Mouse (Mus musculus): ENCODE measurements around the gene Spdef. TPM values are rescaled to one million over a fixed set of nuclear protein-coding genes. Genes with fewer than 3 reads are reported as not detected.

Spdef gene
- polyA plus RNA-seq, 1 experiment from 2014 or later, result 0.94 TPM

GRCm38 (mm10) chr17:27762884-27763283, 34.1 kb upstream of the Spdef start:
- Histone ChIP-seq H3K27me3 (ENCODE audit: control insufficient read depth, insufficient read depth, low read length) (no peaks in the 10 kb centered on the region), H3K36me3 (replicated peaks; ENCODE audit: control insufficient read depth, insufficient read depth) (peaks cover 27% of the 10 kb centered on the region), H3K4me1 (replicated peaks; ENCODE audit: control insufficient read depth, insufficient read depth, low read length) (peaks cover 7% of the 10 kb centered on the region; the same call in 1 of the 2 replicates), H3K4me2 (replicated peaks) (no peak overlapping the region), H3K9ac (no peak overlapping the region), H3K9me3 (ENCODE audit: control insufficient read depth, low read length) (no peaks in the 10 kb centered on the region), H3K27ac (no peak overlapping the region), H3K4me3 (replicated peaks; ENCODE audit: low read length) (no peak overlapping the region)
- 95% methylated on average over 11 of the region's 11 CpGs for WGBS
- ATAC-seq (ENCODE audit: low FRiP score), result no peak
- no peak for DNase-seq (ENCODE audit: low spot score)

GRCm38 (mm10) chr17:27761639-27762336, 33.0 kb upstream of the Spdef start:
- H3K4me2 ChIP-seq (replicated peaks), result no peak overlapping the region
- H3K4me3 ChIP-seq (replicated peaks; ENCODE audit: low read length), result no peak overlapping the region
- H3K9ac ChIP-seq, result no peak overlapping the region
- peak; percentile 81 for ATAC-seq (ENCODE audit: low FRiP score)
- WGBS, result 30% methylated on average over 9 of the region's 9 CpGs
- DNase-seq (ENCODE audit: low spot score), result peak; percentile 81
- H3K27me3 ChIP-seq (ENCODE audit: control insufficient read depth, insufficient read depth, low read length), result no peaks in the 10 kb centered on the region
- no peaks in the 10 kb centered on the region for H3K9me3 ChIP-seq (ENCODE audit: control insufficient read depth, low read length)
- peaks cover 7% of the 10 kb centered on the region; the same call in 1 of the 2 replicates for H3K4me1 ChIP-seq (replicated peaks; ENCODE audit: control insufficient read depth, insufficient read depth, low read length)
- H3K27ac ChIP-seq, result no peak overlapping the region
- H3K36me3 ChIP-seq (replicated peaks; ENCODE audit: control insufficient read depth, insufficient read depth), result peaks cover 23% of the 10 kb centered on the region

GRCm38 (mm10) chr17:27760169-27760568, 31.4 kb upstream of the Spdef start:
- Histone ChIP-seq H3K9ac (0 out of 2 replicates have a peak overlapping the region, but pooled peaks have one; percentile 3), H3K4me3 (replicated peaks; ENCODE audit: low read length) (no peak overlapping the region), H3K9me3 (ENCODE audit: control insufficient read depth, low read length) (no peaks in the 10 kb centered on the region), H3K36me3 (replicated peaks; ENCODE audit: control insufficient read depth, insufficient read depth) (peaks cover 9% of the 10 kb centered on the region), H3K4me1 (replicated peaks; ENCODE audit: control insufficient read depth, insufficient read depth, low read length) (peaks cover 7% of the 10 kb centered on the region; the same call in 1 of the 2 replicates), H3K4me2 (replicated peaks) (no peak overlapping the region), H3K27ac (no peak overlapping the region; the same call in 1 of the 2 replicates), H3K27me3 (ENCODE audit: control insufficient read depth, insufficient read depth, low read length) (no peaks in the 10 kb centered on the region)
- ATAC-seq (ENCODE audit: low FRiP score), result no peak
- 80% methylated on average over 6 of the region's 6 CpGs for WGBS
- no peak for DNase-seq (ENCODE audit: low spot score)

GRCm38 (mm10) chr17:27751314-27752202, 22.8 kb upstream of the Spdef start:
- Histone ChIP-seq H3K36me3 (replicated peaks; ENCODE audit: control insufficient read depth, insufficient read depth) (peaks cover 19% of the 10 kb centered on the region), H3K9me3 (ENCODE audit: control insufficient read depth, low read length) (no peaks in the 10 kb centered on the region), H3K27me3 (ENCODE audit: control insufficient read depth, insufficient read depth, low read length) (no peaks in the 10 kb centered on the region), H3K27ac (no peak overlapping the region), H3K4me3 (replicated peaks; ENCODE audit: low read length) (no peak overlapping the region), H3K4me2 (replicated peaks) (no peak overlapping the region), H3K4me1 (replicated peaks; ENCODE audit: control insufficient read depth, insufficient read depth, low read length) (no peaks in the 10 kb centered on the region), H3K9ac (no peak overlapping the region)
- no peak for DNase-seq (ENCODE audit: low spot score)
- WGBS, result 90% methylated on average over 8 of the region's 8 CpGs
- no peak for ATAC-seq (ENCODE audit: low FRiP score)

GRCm38 (mm10) chr17:27750451-27750942, 21.7 kb upstream of the Spdef start:
- ATAC-seq (ENCODE audit: low FRiP score), result no peak

GRCm38 (mm10) chr17:27748123-27748522, 19.4 kb upstream of the Spdef start:
- H3K4me3 ChIP-seq (replicated peaks; ENCODE audit: low read length), result no peak overlapping the region
- WGBS, result 89% methylated on average over 2 of the region's 2 CpGs
- H3K9me3 ChIP-seq (ENCODE audit: control insufficient read depth, low read length), result no peaks in the 10 kb centered on the region
- ATAC-seq (ENCODE audit: low FRiP score), result no peak
- H3K4me2 ChIP-seq (replicated peaks), result no peak overlapping the region
- H3K36me3 ChIP-seq (replicated peaks; ENCODE audit: control insufficient read depth, insufficient read depth), result peaks cover 13% of the 10 kb centered on the region
- no peaks in the 10 kb centered on the region for H3K27me3 ChIP-seq (ENCODE audit: control insufficient read depth, insufficient read depth, low read length)
- no peak for DNase-seq (ENCODE audit: low spot score)
- no peak overlapping the region for H3K27ac ChIP-seq
- no peaks in the 10 kb centered on the region for H3K4me1 ChIP-seq (replicated peaks; ENCODE audit: control insufficient read depth, insufficient read depth, low read length)
- H3K9ac ChIP-seq, result no peak overlapping the region

More at GRCm38 (mm10) chr17:27750451-27750942, 21.7 kb upstream of the Spdef start:
- no peak for DNase-seq (ENCODE audit: low spot score)
- H3K27ac ChIP-seq, result no peak overlapping the region
- no peak overlapping the region for H3K9ac ChIP-seq
- H3K36me3 ChIP-seq (replicated peaks; ENCODE audit: control insufficient read depth, insufficient read depth), result peaks cover 19% of the 10 kb centered on the region
- H3K27me3 ChIP-seq (ENCODE audit: control insufficient read depth, insufficient read depth, low read length), result no peaks in the 10 kb centered on the region
- no peaks in the 10 kb centered on the region for H3K4me1 ChIP-seq (replicated peaks; ENCODE audit: control insufficient read depth, insufficient read depth, low read length)
- no peaks in the 10 kb centered on the region for H3K9me3 ChIP-seq (ENCODE audit: control insufficient read depth, low read length)
- 91% methylated on average over 6 of the region's 6 CpGs for WGBS
- no peak overlapping the region for H3K4me3 ChIP-seq (replicated peaks; ENCODE audit: low read length)
- no peak overlapping the region for H3K4me2 ChIP-seq (replicated peaks)

- Histone ChIP-seq H3K9ac (no peak overlapping the region; the same call in 1 of the 2 replicates), H3K9me3 (ENCODE audit: control insufficient read depth, low read length) (no peaks in the 10 kb centered on the region), H3K36me3 (replicated peaks; ENCODE audit: control insufficient read depth, insufficient read depth) (0 out of 2 replicates have a peak, but pooled peaks cover 5% of the 10 kb centered on the region), H3K4me1 (replicated peaks; ENCODE audit: control insufficient read depth, insufficient read depth, low read length) (no peaks in the 10 kb centered on the region), H3K27me3 (ENCODE audit: control insufficient read depth, insufficient read depth, low read length) (no peaks in the 10 kb centered on the region), H3K4me3 (replicated peaks; ENCODE audit: low read length) (no peak overlapping the region), H3K4me2 (replicated peaks) (no peak overlapping the region), H3K27ac (no peak overlapping the region)
- 60% methylated on average over 4 of the region's 4 CpGs for WGBS
- DNase-seq (ENCODE audit: low spot score) (no peak), ATAC-seq (ENCODE audit: low FRiP score) (no peak)
Measured at GRCm38 (mm10) chr17:27746446-27746845, 17.7 kb upstream of the Spdef start.

- Histone ChIP-seq H3K9me3 (ENCODE audit: control insufficient read depth, low read length) (no peaks in the 10 kb centered on the region), H3K4me1 (replicated peaks; ENCODE audit: control insufficient read depth, insufficient read depth, low read length) (no peaks in the 10 kb centered on the region), H3K9ac (no peak overlapping the region), H3K4me2 (replicated peaks) (no peak overlapping the region), H3K36me3 (replicated peaks; ENCODE audit: control insufficient read depth, insufficient read depth) (no peaks in the 10 kb centered on the region), H3K27me3 (ENCODE audit: control insufficient read depth, insufficient read depth, low read length) (no peaks in the 10 kb centered on the region), H3K4me3 (replicated peaks; ENCODE audit: low read length) (no peak overlapping the region), H3K27ac (no peak overlapping the region)
- ATAC-seq (ENCODE audit: low FRiP score) (no peak), DNase-seq (ENCODE audit: low spot score) (no peak)
- 91% methylated on average over 6 of the region's 6 CpGs for WGBS
Measured at GRCm38 (mm10) chr17:27740961-27741360, 12.2 kb upstream of the Spdef start.
